Mouse (Mus musculus): ENCODE measurements around the gene Pfkl.
"Not testable (repeated sequence)": the region's sequence is repeated elsewhere in the genome, so short reads cannot be mapped to it uniquely, and the experiment has no call there.

Pfkl gene

DNA sequence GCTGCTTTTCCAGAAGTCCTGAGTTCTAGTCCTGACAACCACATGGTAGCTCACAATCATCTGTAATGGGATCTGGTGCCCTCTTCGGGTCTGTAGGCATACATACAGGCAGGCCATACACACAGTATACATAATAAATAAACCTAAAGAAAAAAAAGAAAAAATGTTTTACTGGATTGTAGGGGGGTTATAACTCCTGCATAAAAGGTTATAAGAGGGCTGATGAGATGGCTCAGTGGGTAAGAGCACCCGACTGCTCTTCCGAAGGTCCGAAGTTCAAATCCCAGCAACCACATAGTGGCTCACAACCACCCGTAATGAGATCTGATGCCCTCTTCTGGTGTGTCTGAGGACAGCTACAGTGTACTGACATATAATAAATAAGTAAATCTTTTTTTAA, 1.2 kb upstream of the Pfkl start:
- not testable (repeated sequence) for DNase-seq

DNA sequence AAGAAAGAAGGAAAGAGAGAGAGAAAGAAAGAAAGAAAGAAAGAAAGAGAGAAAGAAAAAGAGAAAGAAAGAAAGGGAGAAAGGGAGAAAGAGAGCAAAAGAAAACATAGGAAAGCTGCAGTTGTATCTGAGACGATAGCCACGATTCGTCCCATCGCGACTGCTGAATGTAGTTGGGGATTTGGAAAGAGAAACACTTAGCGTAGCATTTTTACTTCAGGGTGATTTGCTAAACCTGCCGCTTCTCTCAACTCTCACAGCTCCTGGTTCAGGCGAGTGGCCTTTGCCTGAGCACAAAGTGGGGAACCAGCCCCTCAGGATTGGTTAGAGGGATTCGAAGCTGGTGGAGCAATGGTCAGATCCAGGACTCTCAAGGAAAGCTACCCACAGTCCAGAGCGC, 452 bp upstream of the Pfkl start:
- peak; percentile 18 for DNase-seq

GRCm38 (mm10) chr10:78009184-78009944, 519 bp downstream of the Pfkl start:
- peak; percentile 94 for DNase-seq

- no peak for DNase-seq
Measured at GRCm38 (mm10) chr10:78008169-78008568, 1.7 kb downstream of the Pfkl start.

DNA sequence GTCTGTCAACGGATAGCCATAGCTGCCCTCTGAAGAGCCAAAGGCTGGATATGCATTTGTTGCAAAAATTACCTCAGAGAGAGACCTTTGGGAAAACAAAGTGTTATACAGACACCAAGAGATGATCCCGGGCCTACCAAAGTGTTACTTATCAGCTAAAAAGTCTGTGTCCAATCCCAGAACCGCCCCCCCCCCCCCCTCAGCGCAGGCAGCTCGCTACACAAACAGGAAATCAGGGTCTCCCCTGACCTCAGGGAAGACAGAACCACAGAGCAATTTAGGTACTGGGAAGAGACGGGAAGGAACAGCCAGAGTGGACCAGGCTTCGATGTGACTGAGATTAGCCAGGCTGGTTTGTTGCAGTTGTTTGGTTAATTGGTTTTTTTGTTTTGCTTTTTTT, 2.7 kb downstream of the Pfkl start:
- DNase-seq = no peak

DNA sequence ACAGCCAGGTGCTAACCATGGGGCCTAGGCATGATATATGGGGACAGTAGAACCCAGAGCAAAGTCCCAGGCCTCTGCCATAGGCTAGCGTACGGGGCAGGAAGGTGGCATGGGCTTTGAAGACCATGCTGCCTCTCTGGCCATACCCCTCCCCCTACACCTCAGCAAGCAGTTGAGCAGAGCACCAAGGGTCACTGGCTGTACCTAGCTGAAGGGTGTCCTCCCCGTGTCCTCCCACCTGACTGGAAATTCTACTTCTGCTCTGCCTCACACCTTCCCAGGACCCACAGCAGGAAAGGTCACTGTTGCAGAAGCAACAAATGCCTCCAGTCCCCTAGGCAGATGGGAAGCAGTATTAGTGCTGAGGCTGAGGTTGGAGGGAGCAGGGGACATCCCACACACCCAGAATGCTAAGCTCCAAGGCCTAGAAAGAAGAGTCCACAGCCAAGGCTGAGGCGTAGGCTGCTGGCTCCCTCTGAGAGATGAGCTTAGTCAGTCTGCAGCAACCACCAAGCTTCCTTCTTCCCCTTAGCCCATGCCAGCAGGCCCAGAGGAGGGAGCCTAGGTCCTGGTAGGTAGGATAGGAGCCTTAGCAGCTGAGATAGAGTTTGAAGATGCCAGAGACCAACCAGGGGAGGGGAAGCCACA, 4.0 kb downstream of the Pfkl start:
- DNase-seq = no peak

DNA sequence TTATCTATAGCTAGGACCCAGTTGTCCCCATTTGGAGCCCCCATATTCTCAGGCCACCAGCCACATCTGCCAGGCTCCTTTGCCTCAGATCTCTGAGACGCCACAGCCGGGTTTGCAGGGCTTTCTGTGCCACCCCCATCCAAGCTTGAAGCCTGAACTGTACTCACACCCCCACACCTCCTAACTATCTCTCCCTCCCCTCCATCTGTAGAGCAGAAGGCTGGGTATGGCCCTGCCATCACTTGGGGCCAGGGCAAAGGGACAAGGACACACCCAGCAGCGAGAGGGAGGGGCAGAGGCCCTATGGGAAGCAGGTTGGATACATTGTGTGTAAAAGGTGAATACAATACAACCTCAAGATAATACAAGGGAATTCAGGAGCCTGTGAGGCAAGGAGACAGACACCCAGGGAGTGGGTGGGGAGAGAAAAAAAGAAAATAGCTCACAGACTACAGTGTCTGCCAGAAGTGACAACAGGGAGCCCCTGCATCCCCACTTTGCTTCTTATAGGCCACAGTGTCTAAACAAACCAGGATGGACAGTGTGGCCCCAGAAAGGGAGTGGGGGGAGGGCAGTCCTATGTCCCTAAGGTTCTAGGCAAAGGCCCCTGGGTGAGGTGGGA, 5.3 kb downstream of the Pfkl start:
- no peak for DNase-seq

- no peak for DNase-seq
Measured at GRCm38 (mm10) chr10:78002316-78002715, 7.6 kb downstream of the Pfkl start.

DNA sequence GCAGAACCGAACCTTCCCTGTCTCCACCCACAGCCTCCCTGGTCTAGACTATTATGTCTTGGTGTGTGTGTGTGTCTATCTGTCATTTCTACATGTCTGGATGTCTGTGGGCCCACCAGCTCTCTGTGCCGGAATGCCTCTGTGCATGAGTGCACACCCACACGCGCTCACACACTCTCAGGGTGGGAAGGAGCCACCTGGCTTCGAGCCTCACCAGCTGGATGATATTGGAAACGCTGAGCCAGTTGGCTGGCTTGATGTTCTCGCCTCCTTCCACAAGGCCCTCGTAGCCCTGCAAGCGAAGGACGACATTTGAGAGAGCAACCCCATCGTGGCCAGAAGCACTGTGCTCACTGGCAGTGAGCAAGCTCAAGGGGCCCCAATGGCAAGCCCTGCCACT, 8.1 kb downstream of the Pfkl start:
- DNase-seq = no peak

DNA sequence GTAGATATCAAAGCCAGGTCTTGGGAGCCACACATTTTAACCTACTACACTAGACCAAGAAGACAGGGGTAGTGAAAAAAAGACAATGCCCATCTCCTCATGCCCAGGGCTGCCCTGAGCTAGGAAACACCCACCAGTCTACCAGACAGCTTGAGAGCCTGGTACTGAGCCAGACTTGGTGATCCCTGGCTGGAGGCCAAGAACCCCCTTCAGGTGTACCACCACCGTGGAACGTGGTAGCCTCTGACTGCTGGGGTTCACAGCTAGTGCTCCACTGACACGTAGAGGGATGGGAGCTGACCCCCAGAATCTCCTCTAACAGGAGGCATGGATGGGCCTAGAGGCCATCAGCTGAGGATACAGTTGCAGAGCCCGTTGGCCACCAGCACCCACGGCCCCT, 9.7 kb downstream of the Pfkl start:
- DNase-seq = no peak

DNA sequence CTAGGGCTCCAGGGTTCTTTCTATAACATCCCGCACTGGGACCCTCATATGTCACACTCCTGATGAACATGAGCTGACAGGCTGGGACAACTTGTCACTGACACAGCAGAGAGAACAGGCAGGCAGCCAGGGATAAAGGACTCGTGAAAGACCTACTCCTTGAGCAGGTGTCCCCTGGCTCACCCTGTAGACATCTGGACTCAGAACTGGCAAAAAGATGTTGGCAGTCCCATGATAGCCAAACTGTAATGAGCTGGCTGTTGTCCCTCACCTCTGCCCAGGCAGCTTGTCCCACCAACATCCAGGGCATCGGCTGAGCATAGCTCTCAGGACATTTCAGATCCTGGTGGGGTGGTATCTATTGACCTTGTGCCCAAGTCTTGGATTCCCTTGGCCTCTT, 14.2 kb downstream of the Pfkl start:
- DNase-seq = no peak

GRCm38 (mm10) chr10:77985775-77986174, 24.1 kb downstream of the Pfkl start:
- DNase-seq = no peak

DNA sequence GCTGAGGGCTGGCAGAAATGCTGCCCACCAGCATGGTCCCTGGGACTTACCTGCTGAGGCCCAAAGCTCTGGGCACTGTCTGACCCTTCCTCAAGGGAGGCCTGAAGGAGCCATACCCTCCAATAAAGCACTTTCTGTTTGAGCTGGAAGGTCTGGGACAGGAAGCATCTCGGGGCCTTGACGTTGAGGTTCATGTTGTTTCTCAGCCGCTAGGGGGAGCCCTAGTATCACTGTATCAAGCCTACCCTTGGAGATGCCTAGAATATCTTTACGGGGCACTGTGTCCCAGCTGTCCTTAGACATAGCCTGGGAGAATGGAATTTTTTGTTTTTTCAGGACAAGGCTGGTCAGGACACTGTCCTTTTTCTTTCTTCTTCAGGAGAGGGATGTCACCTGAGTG, 25.2 kb downstream of the Pfkl start:
- DNase-seq = peak; percentile 74

DNA sequence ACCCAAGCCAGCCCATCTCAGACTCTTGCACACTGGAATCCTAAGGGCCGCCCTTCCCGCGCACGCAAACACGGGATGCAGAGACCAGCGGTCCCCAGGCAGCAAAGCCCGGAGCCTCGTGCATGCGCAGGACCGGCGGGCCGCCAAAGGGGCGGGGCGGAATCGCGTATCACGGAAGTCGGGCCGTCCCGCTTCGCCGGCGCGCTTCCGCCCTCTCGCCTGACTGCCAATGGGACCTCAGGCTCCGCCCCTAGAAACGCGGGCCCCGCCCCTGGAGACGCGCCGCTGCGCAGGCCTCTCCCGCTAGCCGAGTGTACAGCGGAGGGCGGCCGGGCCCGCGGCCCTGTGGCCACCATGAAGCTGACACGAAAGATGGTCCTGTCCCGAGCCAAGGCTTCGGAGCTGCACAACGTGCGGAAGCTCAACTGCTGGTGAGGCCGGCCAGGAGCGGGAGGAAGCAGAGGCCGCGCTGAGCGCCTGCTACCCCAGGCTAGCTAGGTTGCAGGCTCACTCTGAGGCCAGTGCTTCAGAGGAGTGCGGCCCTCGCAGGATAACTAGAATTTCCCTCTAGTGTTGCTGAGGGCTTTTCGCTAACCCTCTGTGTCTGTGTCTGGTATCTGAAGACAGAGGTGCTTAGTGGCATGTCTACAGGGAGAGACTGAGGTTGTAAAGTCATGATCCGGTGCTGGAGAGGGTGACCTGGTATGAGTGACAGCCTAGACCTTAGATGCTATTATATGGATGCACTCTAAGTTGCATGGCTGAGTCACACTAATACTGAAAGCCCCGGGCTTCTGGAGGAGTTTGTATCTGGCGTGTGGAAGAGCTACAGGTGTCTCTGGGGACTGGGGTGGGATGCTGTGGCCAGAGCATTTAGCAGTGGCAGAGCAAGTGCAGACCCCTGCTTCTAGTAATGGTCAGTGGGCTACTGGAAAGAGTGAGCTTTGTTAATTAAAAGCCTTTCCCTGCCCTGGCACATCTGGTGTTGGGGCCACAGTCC, 31.2 kb downstream of the Pfkl start, which contains the start of gene 1810043G02Rik:
Gene 1810043G02Rik, plus strand, starts transcription at position 174 of the 1,000 bp plus-strand sequence.
- peak; percentile 99 for DNase-seq

GRCm38 (mm10) chr10:77976458-77977150, 33.3 kb downstream of the Pfkl start:
- no peak for DNase-seq

DNA sequence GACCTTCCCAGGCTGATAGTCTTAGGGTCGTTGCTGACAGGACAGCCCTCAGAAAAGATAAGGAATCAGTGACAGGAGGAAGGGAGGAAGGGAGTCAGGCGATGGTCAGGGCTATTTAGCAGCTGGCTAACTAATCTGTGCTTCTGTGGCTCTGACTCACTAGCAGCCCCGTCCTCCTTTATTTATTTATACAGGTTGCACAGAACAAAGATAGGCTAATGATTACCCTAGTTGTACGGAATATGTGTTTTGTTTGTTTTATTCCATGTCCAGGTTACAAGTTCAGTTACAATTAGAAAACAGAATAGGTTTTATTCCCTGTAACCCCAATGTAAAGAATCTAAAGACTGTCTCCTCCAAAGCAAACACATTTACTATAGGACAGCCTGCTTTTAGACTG, 34.2 kb downstream of the Pfkl start:
- no peak for DNase-seq

DNA sequence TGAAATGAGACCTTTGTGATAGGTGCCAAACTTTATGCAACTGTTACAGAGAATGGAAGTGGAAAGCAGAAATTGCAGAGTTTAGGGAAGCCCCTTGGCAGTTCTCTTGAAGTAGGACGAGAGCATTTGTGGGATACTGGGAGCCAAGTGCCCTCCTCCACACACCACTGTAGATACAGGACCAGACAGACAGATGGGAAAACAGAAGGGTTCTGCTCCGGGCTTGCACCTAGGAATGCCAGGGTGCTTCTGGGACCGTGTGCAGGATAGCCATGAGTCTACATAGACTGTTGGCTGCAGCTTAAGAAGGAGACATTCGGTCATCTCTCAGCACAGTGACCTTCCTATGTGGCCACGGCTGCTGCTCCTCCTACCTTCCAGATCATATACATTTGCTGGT, 35.1 kb downstream of the Pfkl start:
- DNase-seq = peak; percentile 11

DNA sequence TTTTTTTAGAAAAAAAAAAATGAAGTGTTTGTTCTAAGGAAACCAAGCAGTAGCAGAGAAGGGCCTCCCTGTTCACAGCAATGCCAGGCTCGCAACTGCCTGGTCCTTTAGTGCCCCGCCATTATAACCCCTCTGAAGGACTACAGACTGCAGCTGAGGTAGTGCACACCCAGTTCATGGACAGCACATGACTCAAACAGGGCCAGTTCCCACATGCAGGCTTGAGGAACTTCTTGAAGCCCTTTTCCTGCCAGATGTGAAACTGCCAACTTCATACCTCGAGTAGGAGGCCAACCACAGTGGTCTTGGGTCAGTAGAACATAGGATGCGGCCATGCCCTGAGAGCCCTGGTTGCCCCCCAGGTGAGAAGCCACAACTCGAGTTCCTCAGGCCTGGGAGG, 35.6 kb downstream of the Pfkl start:
- no peak for DNase-seq

- no peak for DNase-seq
Measured at GRCm38 (mm10) chr10:77971709-77972553, 38.0 kb downstream of the Pfkl start.

GRCm38 (mm10) chr10:77971191-77971590, 38.7 kb downstream of the Pfkl start:
- peak; percentile 21 for DNase-seq

DNA sequence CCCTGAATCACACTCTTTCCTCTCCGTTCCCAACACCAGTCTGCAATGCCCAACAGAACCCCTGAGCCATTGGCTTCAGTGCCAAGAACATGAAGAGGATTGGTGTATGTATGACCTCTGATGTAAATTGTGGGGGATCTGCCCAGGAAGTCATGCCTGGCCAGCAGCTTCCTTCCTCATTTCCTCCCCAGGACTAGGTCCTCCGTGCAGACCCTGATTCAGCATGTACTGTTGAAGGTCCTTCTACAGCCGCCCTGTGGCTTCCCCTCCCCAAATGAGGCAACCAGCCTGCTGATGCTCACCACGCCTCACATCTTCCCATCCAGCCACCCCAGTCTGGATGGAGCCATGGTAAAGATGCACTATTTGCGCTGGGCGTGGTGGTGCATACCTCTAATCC, 39.4 kb downstream of the Pfkl start, which contains the start of gene Trpm2:
Gene Trpm2, minus strand, starts transcription at position 83 of the 400 bp plus-strand sequence.
- peak; percentile 32 for DNase-seq

Data from cerebellum, adult 9-11 months (tissue).